Mouse (Mus musculus): ENCODE results near the gene Rnpep.
"Not testable (repeated sequence)": the region's sequence is repeated elsewhere in the genome, so short reads cannot be mapped to it uniquely, and the experiment has no call there.

The Rnpep gene

GRCm38 (mm10) chr1:135258380-135259127 lies 25.3 kb downstream of the Rnpep start, which contains the start of gene Elf3:
Gene Elf3 (minus strand): TSS chr1:135258568.
- DNase-seq (ENCODE audit: low spot score), result no peak

GRCm38 (mm10) chr1:135256299-135256698 lies 27.6 kb downstream of the Rnpep start:
- no peak for DNase-seq (ENCODE audit: low spot score)

- no peak for DNase-seq (ENCODE audit: low spot score)
Observed at GRCm38 (mm10) chr1:135252854-135253253, 31.0 kb downstream of the Rnpep start.

GRCm38 (mm10) chr1:135251405-135251804 lies 32.5 kb downstream of the Rnpep start:
- DNase-seq (ENCODE audit: low spot score), result no peak

- peak; percentile 12 for DNase-seq (ENCODE audit: low spot score)
Observed at GRCm38 (mm10) chr1:135250706-135251105, 33.2 kb downstream of the Rnpep start.

GRCm38 (mm10) chr1:135248434-135248850 lies 35.4 kb downstream of the Rnpep start:
- no peak for DNase-seq (ENCODE audit: low spot score)

- no peak for DNase-seq (ENCODE audit: low spot score)
Observed at GRCm38 (mm10) chr1:135244014-135244413, 39.9 kb downstream of the Rnpep start.

GRCm38 (mm10) chr1:135240206-135240605 lies 43.7 kb downstream of the Rnpep start:
- DNase-seq (ENCODE audit: low spot score), result not testable (repeated sequence)

- no peak for DNase-seq (ENCODE audit: low spot score)
Observed at GRCm38 (mm10) chr1:135237131-135237851, 46.6 kb downstream of the Rnpep start.

- DNase-seq (ENCODE audit: low spot score), result no peak
Observed at GRCm38 (mm10) chr1:135234771-135235170, 49.1 kb downstream of the Rnpep start.

- no peak for DNase-seq (ENCODE audit: low spot score)
Observed at GRCm38 (mm10) chr1:135233961-135234360, 49.9 kb downstream of the Rnpep start.

GRCm38 (mm10) chr1:135231878-135232277 lies 52.0 kb downstream of the Rnpep start:
- DNase-seq (ENCODE audit: low spot score), result not testable (repeated sequence)

- no peak for DNase-seq (ENCODE audit: low spot score)
Observed at GRCm38 (mm10) chr1:135227339-135227950, 56.4 kb downstream of the Rnpep start.

- no peak for DNase-seq (ENCODE audit: low spot score)
Observed at GRCm38 (mm10) chr1:135224981-135225604, 58.8 kb downstream of the Rnpep start.

GRCm38 (mm10) chr1:135224147-135224546 lies 59.7 kb downstream of the Rnpep start:
- DNase-seq (ENCODE audit: low spot score), result no peak

GRCm38 (mm10) chr1:135217607-135218233 lies 66.2 kb downstream of the Rnpep start:
- DNase-seq (ENCODE audit: low spot score), result no peak

GRCm38 (mm10) chr1:135213772-135214640 lies 69.9 kb downstream of the Rnpep start:
- no peak for DNase-seq (ENCODE audit: low spot score)

Data from spleen, adult 12 weeks (tissue).